Mouse (Mus musculus) c-Kit-positive CD71-negative TER-119-negative erythroid progenitor cells, embryonic 14.5 days (primary cell): Measurements from ENCODE around the gene Prtn3.
"Not testable (repeated sequence)": the region's sequence is repeated elsewhere in the genome, so short reads cannot be mapped to it uniquely, and the experiment has no call there.

Experiments used
- DNase-seq: peaks from one replicate; pipeline ENCODE4 v3.0.0-alpha.2; 2013; ENCODE audit warnings: low read depth

The Prtn3 gene

DNA sequence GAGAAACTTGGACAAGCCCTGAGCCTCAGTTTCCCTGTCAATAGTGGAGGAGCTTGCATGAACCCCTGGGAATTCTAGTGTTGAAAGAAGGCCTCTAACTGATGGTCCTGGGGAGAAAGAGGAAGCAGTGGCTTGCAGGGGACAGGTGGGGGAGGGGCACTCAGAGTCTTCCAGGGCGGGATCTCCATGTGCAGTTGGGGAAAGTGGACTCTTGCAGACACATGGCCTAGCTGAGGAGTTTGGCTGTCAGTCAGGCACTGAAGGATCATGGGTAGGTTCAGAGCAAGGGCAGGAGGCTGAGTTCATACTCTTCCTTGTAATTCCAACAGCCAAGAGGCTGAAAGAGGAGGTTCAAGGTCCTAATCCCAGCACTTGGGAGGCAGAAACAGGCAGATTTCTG is 2.9 kb downstream of the Prtn3 start:
- DNase-seq: no peak

DNA sequence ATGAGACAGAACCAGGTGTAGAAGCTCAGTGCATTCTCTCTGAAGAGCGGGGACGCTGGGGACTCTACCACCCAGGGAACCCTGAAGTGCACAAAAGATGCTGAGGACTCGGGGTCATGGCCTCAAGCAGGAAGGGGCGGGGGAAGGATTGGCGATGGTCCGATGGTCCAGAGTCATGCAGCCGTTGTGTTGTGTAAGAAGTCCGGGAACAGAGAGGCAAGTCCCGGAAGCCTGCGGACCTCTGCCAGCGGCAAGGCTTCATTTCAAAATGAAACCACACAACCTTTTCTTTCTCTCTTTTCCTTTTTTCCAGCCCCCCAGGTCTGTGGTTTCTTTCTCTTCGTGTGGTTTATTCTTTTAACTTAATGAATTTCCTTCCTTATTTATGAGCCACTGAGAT is 3.5 kb downstream of the Prtn3 start:
- DNase-seq: no peak

DNA sequence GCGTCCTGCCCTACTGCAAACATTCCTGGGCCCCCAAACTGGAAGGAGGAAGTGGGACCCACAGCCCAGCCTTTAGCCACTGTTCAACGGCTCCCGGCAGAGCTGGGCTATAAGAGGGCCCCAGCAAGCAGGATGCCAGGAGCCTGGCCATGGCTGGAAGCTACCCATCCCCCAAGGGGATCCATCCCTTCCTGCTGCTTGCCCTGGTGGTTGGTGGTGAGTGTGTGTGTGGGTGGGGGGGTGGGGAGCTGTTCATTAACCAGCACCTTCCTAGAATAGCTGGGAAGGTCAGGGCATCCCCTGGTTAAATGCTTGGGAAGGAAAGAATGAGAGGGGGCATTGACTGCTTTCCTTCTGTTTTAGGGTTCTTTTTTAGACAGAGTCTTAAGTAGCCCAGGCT is 5.3 kb downstream of the Prtn3 start:
- DNase-seq: no peak

DNA sequence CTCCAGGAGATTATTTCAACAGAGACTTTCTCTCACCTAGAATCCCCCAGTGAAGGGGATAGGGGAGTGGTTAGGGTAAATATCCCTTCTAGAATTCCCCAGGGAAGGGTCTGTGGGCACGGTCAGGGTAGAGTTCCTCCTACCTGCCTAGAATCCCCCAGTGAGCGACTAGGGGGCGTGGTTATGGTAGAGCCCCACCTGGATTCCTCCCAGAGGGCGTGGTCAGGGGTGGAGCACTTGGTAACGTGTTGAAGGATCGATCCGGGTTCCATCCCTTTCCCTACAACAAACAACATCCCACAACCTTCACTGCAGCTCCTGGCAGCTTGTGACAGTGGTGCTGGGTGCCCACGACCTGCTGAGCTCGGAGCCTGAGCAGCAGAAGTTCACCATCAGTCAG is 6.4 kb downstream of the Prtn3 start:
- no peak for DNase-seq

DNA sequence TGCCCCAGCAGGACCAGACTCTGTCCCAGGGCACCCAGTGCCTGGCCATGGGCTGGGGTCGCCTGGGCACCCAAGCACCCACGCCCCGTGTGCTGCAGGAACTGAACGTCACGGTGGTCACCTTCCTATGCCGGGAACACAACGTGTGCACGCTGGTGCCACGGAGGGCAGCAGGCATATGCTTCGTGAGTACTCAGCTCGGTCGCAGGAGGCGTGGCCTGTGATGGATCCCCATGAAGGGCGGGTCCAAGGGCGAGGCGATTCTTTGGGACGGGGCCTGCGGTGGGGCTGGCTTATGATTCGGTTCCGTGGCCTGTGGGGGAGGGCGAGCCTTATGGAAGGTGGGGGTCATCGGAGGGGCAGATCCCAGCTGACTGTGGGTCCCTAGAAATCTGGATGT is 7.7 kb downstream of the Prtn3 start:
- DNase-seq: no peak

DNA sequence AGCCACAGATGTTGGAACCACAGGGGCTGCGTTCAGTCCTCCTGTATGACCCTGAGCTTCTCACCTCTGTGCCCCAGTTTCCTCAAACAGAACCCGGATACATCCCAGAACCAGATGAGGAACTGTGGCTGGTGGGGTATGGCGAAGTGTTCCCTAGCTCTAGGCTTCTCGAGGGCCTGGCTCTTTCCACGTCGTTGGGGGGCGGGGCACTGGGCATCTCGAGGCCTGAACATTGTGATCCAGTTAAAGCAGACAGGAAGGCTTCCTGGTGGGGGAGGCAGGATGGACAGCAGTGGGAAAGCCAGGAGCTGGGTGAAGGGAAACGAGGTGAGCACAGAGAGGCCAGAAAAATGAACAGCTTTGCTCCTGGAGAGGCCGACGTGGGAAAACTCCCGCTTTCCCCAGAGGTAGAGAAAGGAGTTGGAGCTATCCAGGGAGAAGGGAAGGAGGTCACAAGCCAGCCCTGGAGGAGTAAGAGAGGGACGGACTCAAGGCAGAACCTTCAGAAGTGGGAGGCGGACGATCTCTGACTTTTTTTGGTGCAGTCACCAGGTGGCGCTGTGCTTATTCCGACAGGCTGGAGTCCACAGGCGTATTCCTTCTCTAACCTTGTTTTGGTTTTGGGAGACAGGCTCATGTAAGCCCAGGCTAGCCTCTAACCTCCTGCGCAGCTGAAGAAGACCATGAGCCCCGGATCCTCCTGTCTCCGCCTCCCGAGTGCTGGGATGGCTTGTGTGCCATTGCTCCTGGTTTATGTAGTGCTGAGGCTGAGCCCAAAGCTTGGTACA is 9.2 kb downstream of the Prtn3 start:
- peak; percentile 85 for DNase-seq

DNA sequence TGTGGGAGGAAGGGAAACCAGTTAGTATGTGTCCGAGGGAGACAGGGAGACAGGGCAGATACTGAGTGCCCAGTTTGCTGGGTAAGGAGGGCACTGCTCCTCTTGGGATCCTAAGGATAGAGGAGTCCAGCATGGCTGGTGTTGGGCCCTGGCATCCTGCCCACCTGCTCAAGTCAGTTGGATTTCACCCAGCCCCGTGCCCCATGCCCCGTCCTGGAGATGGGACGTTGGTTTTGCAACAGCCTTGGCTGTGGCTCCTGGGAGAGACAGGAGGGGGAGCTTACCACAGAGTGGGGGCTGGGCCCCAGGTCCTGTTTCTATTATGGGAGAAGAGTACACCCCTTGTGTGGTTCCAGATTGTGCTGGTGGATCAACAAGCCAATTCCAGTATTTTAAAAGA is 10.2 kb downstream of the Prtn3 start:
- DNase-seq: no peak

DNA sequence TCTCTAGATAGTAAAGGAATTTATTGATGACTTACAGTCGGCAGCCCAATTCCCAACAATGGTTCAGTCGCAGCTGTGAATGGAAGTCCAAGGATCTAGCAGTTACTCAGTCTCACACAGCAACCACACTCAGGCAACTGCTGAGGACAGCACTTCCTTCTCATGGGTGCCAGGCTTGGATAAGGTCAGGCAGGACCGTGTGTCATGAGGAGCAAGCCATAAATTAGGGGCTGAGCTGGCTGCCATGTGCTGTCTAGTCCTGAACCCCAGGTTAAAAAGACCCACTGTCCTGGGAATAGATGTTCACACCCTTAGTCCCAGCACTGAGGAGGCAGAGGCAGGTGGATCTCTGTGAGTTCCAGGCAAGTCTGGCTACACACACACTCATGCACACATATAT is 10.7 kb downstream of the Prtn3 start:
- not testable (repeated sequence) for DNase-seq

DNA sequence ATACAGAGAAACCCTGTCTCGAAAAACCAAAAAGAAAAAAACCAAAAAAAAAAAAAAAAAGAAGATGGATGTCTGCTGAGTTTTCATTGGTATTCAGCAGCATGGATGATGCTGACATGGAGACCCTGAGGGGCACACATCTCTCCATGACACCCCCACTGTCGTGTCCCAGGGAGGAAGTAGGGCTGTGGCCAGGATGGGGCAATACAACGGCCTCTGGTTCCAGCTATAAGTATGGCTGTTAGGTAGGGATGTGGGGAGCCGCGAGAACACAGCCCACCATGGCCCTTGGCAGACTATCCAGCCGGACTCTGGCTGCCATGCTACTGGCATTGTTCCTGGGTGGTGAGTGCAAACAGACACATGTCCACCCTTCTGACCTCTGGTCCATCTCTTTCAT is 11.8 kb downstream of the Prtn3 start, which contains the start of gene Elane:
TSS of gene Elane (plus strand) at position 194 of the 400 bp plus-strand sequence.
- DNase-seq: no peak

DNA sequence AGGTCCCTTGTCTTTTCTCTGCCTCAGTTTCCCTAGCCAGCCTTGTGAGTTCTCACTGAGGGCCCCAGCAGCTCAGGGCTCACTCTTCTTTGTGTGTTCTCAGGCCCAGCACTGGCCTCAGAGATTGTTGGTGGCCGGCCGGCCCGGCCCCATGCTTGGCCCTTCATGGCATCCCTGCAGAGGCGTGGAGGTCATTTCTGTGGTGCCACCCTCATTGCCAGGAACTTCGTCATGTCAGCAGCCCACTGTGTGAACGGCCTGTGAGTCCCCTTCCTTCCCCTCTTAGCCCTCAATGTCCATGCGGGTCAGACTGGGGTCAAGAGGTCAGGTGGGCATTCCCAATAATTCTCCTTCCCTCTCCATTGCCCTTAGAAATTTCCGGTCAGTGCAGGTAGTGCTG is 12.3 kb downstream of the Prtn3 start:
- DNase-seq: no peak

DNA sequence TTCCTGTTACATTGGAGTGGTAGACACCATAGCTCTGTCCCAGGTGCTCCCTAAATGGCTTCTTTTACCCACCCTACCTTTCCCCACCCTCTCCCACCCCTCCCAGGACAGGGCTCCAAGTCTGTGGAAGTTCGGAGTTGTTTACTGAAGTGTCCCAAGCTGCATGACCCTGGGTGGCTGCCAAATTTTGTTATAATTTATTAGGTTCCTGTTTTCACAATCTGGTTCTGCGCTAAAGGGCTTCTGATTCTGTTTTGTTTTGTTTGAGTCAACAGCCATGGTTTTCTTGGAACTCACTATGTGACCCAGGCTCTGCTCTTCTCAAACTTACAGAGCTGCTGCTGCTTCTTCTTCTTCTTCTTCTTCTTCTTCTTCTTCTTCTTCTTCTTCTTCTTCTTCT is 15.1 kb downstream of the Prtn3 start:
- no peak for DNase-seq

DNA sequence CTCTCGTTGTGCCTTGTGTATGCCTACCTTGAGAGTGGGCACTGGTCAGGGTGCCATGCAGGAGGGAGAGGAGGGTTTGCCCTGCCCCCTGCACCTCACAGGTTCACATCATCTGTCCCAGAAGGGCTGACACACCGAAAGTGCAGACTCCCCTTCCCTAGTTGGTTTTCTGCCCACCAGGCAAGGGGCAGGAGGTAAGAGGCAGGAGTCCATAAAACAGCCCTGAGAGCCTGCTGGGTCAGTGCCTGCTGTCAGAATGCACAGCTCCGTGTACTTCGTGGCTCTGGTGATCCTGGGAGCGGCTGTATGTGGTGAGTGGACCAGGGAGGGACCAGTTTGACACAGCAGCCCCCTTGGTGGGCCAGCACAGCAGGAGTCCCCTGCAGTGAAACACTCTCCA is 16.4 kb downstream of the Prtn3 start, which contains the start of gene Cfd:
TSS of gene Cfd (plus strand) at position 184 of the 400 bp plus-strand sequence.
- no peak for DNase-seq

DNA sequence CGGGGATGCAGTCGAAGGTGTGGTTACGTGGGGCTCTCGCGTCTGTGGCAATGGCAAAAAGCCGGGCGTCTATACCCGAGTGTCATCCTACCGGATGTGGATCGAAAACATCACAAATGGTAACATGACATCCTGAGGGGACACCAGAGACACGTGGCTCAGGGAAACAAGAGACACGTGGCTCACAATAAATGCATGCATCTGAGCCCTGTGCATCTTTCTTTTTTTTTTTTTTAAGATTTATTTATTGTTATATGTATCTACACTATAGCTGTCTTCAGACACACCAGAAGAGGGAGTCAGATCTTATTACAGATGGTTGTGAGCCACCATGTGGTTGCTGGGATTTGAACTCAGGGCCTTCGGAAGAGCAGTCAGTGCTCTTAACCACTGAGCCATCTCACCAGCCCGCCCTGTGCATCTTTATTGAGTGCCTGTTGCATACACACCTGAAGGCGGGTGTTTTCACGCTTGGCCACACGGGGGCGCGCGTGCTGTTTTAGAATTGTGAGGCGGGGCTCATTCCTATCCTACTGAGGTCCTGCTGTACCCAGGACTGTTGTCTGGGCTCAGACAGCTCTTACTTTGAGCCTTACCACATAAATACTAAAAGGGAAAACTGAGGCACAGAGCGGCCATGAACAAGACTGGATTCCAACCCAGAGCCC is 18.3 kb downstream of the Prtn3 start:
- not testable (repeated sequence) for DNase-seq

DNA sequence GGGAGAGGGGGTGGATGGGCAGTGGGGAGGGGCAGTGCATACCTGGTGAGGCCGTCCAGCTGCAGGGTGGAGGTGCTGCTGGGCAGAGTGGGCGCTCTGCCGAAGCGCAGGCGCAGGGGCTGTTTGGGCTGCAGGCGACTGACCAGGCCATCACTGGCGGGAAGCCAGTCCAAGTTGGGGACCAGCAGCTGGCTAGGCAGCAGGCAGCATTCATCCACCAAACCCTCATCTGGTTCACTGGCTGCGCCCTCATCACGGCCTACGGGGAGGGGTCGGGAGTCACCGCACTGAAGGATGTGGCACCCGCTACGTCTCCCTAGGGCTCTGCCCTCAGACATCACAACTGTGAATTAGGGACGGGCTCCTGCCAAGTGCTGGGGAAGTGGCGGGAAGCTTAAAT is 22.0 kb downstream of the Prtn3 start:
- DNase-seq: no peak

DNA sequence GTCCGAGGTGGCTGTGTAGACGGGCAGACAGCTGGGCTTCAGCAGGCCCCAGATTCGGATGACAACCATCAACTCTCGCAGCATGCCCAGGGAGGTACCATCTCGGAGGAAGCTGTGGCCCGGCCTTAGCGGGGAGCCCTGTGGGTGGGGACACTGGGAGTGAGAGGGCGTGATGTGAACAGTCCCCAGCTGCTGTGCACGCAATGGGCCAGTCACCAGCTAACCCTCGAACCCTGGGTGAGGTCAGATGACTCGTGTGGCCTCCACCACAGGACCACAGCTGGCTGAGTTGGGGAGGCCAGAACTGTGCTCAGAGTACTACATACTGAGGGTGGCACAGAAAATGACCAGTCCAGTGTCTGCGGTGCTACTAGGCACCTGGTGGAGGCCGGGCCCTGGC is 22.5 kb downstream of the Prtn3 start:
- no peak for DNase-seq

DNA sequence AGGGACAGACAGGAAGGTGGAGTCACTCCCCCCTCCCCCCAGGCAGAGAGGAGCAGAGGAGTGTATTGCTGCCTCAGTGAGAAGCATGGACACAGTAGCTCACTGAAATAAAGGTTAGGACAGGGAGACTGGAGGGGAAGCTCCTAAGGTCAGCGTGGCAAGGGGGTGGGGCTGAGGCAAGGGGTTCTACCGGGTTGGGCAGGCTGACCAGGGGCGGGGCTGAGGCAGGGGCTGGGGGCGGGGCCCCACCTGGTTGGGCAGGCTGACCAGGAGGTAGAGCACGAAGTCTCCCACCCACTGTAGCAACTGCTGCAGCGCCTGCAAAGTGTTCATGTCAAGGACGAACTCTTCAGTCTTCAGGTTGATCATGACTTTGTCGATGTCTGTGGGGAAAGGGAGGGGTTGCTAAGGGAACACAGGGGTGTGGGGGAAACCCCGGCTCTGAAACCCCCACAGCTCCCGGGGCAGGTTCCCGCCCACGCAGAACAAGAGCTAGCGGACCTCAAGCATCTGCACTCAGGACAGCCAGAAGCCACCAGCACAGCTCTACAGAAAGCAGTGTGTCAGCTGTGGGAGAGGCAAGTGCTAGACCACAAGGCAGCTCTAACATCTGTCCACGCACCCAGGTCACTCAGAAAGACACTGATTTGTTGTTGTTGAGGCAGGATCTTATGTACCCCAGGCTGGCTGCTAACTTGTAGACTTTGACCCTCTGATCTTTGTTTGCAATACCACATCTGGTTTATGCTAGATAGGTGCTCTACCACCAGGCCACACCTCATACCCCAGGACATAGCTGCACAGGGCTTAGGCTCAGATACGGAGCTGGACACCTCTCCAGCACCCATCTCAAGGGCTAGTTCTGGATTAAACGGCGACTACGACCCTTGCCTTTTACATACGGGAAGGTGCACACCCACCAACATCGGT is 23.3 kb downstream of the Prtn3 start:
- DNase-seq: no peak

DNA sequence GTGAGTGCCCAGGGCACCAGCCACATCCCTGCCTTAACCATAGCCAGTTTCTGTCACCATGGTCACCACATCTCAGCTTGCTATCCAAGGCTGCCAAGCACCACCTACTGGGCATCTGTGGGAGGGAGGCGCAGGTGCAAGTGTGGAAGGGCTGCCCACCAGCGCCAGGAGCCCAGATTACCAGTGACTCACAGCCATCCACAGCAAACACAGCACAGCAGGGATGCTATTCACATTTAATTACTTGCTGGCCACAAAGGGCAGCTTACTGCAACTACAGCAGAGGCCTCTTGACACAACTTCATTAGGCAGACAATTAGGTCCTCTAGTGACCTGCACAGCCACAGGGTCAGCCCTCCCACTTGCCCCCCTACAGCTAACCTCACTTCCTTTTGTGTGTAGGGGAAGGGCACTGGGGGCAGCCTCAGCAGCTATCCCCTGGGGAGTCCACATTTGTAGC is 26.7 kb downstream of the Prtn3 start:
- DNase-seq: no peak

DNA sequence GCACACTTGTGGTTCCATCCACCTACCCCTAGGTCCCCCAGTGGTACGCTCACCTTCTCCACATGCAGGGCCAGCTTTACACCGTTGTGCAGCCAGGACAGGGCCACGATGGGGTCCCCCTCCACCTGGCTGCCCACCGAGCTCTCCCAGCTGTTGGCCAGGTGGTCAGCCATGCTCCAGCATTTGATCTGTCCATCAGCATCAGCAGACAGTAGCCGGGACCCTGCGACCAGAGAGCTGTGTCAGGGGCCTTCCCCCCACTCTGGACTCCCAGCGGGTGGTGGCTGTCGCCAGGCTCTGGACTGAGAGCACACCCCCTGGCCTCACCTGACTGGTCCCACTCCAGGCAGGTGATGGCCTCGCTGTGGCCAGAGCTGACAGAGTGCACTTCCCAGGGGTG is 32.4 kb downstream of the Prtn3 start:
- DNase-seq: no peak

DNA sequence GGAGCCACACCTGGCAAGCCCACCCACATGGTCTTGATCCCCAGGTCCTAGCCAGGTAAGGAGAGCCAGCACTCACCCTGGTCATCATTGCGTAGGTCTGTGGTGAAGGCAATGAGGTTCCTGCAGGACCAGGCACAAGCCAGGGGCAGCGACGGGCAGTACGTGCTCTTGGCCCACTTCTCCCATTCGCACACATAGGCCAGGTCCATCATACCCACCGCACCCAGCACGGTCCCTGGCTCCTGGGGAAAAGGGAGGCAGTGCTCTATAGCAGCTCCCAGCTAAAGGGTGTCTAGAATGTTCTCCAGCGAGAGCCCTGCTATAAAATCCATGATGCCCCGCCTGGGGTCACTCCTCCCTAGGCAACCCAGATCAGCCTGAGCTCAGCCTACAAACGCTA is 33.1 kb downstream of the Prtn3 start:
- no peak for DNase-seq

DNA sequence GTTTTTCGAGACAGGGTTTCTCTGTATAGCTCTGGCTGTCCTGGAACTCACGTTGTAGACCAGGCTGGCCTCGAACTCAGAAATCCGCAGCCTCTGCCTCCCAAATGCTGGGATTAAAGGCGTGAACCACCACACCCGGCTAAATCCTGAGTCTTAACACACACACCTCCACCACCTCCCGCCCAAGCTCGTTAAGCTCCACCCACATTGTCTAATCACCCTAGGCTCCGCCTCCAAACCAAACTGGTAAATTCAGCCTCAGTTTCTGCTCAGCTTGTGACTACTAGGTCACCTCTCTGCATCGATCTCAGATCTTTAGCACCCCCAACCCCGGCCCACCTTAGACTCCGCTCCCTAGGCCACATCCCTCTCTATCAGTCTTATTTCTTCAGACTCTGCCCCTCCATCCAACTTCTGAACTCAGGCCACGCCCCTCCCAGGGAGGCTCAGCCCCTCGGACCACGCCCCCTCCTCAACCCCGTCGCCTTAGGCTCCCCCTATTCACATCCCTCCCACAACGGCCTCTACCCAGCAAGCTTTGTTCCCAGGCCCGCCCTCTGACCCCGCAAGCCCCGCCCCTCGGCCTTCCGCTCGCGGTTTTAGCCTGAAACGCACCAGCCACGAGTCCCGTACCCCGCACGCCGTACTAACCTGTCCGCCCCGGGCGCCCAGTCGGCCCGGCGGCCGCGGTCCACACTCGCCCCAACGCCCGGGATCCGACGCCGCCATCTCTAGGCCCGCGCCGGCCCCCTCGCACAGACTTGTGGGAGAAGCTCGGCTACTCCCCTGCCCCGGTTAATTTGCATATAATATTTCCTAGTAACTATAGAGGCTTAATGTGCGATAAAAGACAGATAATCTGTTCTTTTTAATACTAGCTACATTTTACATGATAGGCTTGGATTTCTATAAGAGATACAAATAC is 34.2 kb downstream of the Prtn3 start, which contains the start of gene Med16:
TSS of gene Med16 (minus strand) at position 757 of the 925 bp plus-strand sequence.
- DNase-seq: peak; percentile 90
